Mouse (Mus musculus) monocyte, adult 59 days (primary cell): ENCODE results near the gene Fzd5. TPM values are rescaled to one million over a fixed set of nuclear protein-coding genes. Genes with fewer than 3 reads are reported as not detected.

Source experiments
- total RNA-seq, 2 experiments: library from RNA; stranded (reverse); gene quantifications; one replicate each; pipeline ENCODE4 v1.2.4; 2023

The Fzd5 gene
- total RNA-seq: 1 to 10 TPM; 3.9 to 4.9 TPM

DNA sequence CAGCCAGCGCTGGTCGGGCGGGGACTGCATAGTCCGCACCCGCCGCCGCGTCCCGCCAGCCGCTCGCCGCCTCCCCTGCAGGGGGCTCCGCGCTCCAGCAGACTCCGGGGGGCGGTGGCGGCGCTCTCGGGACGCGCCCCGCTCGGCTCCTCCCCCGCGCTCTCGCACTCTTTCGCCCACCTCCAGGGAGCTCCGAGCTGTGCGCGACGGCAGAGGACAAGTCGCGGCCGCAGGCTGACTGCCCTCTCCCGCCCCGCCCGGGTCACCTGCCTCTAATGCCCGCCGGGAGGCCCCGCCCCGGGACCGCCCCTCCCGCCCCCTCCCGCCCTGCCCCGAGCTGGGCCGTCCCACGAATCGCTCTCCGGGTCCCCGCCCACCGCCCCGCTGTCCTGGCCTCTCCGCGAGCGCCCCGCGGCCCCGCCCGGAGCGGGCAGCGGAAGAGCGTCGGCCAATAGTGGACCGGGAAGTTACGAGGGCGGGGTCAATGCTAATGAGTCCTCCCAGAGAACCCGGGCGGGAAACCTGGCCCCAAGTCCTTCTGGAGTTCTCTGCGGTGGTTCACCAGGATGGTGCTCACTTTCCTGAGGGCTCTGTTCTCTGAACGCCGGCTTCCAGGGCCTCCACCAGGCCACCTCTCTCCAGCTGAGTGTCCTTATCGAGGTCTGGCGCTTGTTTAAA lies at the start of gene Fzd5:
Gene Fzd5, minus strand, starts transcription at position 250 of the 678 bp plus-strand sequence.

DNA sequence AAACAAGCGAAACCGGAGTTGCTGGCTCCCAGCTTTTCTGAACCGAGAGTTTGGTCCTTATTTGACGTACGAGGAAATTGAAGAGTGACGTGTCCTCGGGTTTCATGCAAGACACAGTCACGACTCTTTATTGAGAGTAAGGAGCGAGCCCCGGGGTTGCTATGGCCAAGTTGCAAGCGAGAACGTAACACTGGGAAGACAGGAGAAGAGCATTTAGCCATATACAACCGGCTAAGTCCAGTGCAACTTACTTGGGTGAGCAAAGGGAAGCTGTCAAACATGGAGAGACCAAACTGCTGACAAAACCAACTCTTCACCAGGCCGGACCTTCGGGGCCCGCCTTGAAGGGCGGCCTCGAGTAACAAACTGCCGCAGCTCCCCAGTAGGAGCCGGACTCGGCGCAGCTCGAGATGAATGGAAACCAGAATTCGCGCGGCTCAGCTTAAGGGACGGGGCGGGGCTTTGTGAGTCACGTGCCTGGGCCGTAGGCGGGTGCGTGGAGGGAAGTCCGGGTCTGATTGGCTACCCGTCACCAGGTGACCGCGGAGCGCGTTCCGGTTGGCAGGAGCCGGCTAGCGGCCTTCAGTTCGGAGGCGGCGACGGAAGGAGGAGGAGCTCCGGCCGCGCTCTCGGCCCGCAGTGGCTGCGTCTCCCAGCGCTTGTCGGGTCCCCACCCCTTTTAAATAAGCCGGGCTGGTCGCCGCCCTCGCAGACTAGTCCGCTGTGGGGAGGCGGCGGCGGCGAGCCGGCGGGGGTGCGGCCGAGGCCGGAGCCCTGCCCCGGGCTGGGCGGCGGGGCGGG lies 47.1 kb downstream of the Fzd5 start, which contains the start of gene Ccnyl1:
Gene Ccnyl1, plus strand, starts transcription at position 243 of the 801 bp plus-strand sequence.

Other genes starting within 250 kb of the Fzd5 start
- gene Creb1, start 205.1 kb downstream of the Fzd5 start, total RNA-seq: 100 to 1,000 TPM; 103 to 104 TPM
- gene Mettl21a, start 120.5 kb downstream of the Fzd5 start, total RNA-seq: 10 to 100 TPM in 1 of 2 experiments, 1 to 10 TPM in 1; 6.7 to 10.6 TPM
- gene Ccnyl1, start 47.3 kb downstream of the Fzd5 start, total RNA-seq: 1 to 10 TPM; 5.6 to 6.3 TPM
- gene Plekhm3, start 219.1 kb upstream of the Fzd5 start, total RNA-seq: 100 to 1,000 TPM; 108 to 128 TPM